Mouse (Mus musculus) embryonic facial prominence, embryonic 12.5 days (tissue): ENCODE measurements around the gene Iscu. TPM values are rescaled to one million over a fixed set of nuclear protein-coding genes. Genes with fewer than 3 reads are reported as not detected.

Source experiments
- polyA plus RNA-seq: library from polyadenylated mRNA; unstranded; fragments of >200 nt; fragmentation: Nextera tagmentation; extraction: Ambion mirVana; gene quantifications from 2 replicates; pipeline ENCODE4 v1.2.1, GENCODE M21; 2016

Iscu gene
- polyA plus RNA-seq, 1 experiment from 2014 or later, result 111 TPM

Other genes starting within 250 kb of the Iscu start
- 2.1 and 3.3 TPM in 2 replicates for gene Cmklr1, start 122.3 kb upstream of the Iscu start, polyA plus RNA-seq
- gene 1700069L16Rik, start 48.0 kb upstream of the Iscu start, polyA plus RNA-seq, result not detected in 2 replicates
- 4.9 and 5.1 TPM in 2 replicates for gene Ficd, start 36.9 kb upstream of the Iscu start, polyA plus RNA-seq
- 87.8 and 88.3 TPM in 2 replicates for gene Sart3, start 238 bp upstream of the Iscu start, polyA plus RNA-seq
- 116 and 118 TPM in 2 replicates for gene Tmem119, start 27.8 kb downstream of the Iscu start, polyA plus RNA-seq
- gene Selplg, start 59.9 kb downstream of the Iscu start, polyA plus RNA-seq, result 1.5 and 1.9 TPM in 2 replicates
- gene Coro1c, start 136.0 kb downstream of the Iscu start, polyA plus RNA-seq, result 123 and 127 TPM in 2 replicates
- 18.1 and 20.4 TPM in 2 replicates for gene Ssh1, start 221.1 kb downstream of the Iscu start, polyA plus RNA-seq
- gene Dao, start 231.0 kb downstream of the Iscu start, polyA plus RNA-seq, result not detected in 2 replicates